Mouse (Mus musculus) limb, embryonic 10.5 days (tissue): Measurements from ENCODE around the gene Fkbp8. TPM values are rescaled to one million over a fixed set of nuclear protein-coding genes. Genes with fewer than 3 reads are reported as not detected.
"Not testable (repeated sequence)": the region's sequence is repeated elsewhere in the genome, so short reads cannot be mapped to it uniquely, and the experiment has no call there.

ENCODE experiments used
- DNase-seq: peaks from one replicate; pipeline ENCODE4 v3.0.0-alpha.2; 2017; ENCODE audit warnings: low spot score
- H3K27ac ChIP-seq: fragments of 300-500 bp; sonication (generic); 2 replicates; pipeline ENCODE4 v1.5.1; 2016; ENCODE audit warnings: mild to moderate bottlenecking
- H3K27me3 ChIP-seq: fragments of 300-500 bp; sonication (generic); 2 replicates; pipeline ENCODE4 v1.6.1; 2016; ENCODE audit warnings: low read depth, mild to moderate bottlenecking; ENCODE audit not compliant: poor library complexity, severe bottlenecking
- H3K36me3 ChIP-seq: fragments of 300-500 bp; sonication (generic); 2 replicates; pipeline ENCODE4 v1.6.1; 2016; ENCODE audit warnings: mild to moderate bottlenecking, moderate library complexity
- H3K4me1 ChIP-seq: fragments of 300-500 bp; sonication (generic); 2 replicates; pipeline ENCODE4 v1.6.1; 2016
- H3K4me3 ChIP-seq: fragments of 300-500 bp; sonication (generic); 2 replicates; pipeline ENCODE4 v1.5.1; 2016; ENCODE audit warnings: mild to moderate bottlenecking, moderate library complexity
- H3K9me3 ChIP-seq: fragments of 300-500 bp; sonication (generic); replicated peaks from 2 replicates; pipeline ENCODE4 v1.6.1; 2016; ENCODE audit warnings: mild to moderate bottlenecking
- WGBS: fragments of 180-500 bp; shearing (Covaris S2); methylation state at CpG from one replicate; pipeline ENCODE4 v1.1.7; 2016; 5-methylcytosine and 5-hydroxymethylcytosine counted together
- polyA plus RNA-seq: library from polyadenylated mRNA; unstranded; fragments of >200 nt; fragmentation: Nextera tagmentation; extraction: Ambion mirVana; gene quantifications from 2 replicates; pipeline ENCODE4 v1.2.1, GENCODE M21; 2016

The Fkbp8 gene
- polyA plus RNA-seq, 1 experiment from 2014 or later: 310 TPM

- H3K9me3 ChIP-seq: no peaks in the 10 kb centered on the region
- H3K36me3 ChIP-seq: peaks cover 40% of the 10 kb centered on the region
- H3K4me1 ChIP-seq: peaks cover 76% of the 10 kb centered on the region
- H3K27ac ChIP-seq: peak overlapping the region; percentile 97
- DNase-seq: peak; percentile 87
- 61% methylated on average over 3 of the region's 3 CpGs for WGBS
- peaks cover 34% of the 10 kb centered on the region for H3K27me3 ChIP-seq
- H3K4me3 ChIP-seq: peak overlapping the region; percentile 77
These were observed 22.7 kb upstream of the Fkbp8 start for GRCm38 (mm10) chr8:70504851-70505250.

GRCm38 (mm10) chr8:70505698-70506327, 21.7 kb upstream of the Fkbp8 start:
- no peak for DNase-seq
- no peaks in the 10 kb centered on the region for H3K9me3 ChIP-seq
- H3K36me3 ChIP-seq: peaks cover 33% of the 10 kb centered on the region
- H3K4me1 ChIP-seq: peaks cover 66% of the 10 kb centered on the region
- peak overlapping the region; percentile 97 for H3K27ac ChIP-seq
- peak overlapping the region; percentile 77 for H3K4me3 ChIP-seq
- H3K27me3 ChIP-seq: peaks cover 25% of the 10 kb centered on the region
- WGBS: 35% methylated on average over 32 of the region's 32 CpGs

GRCm38 (mm10) chr8:70506328-70507026, 21.0 kb upstream of the Fkbp8 start, which contains the start of gene Rex1bd:
Gene Rex1bd (minus strand): TSS chr8:70506752.
- DNase-seq: peak; percentile 99
- WGBS: 2% methylated on average over 40 of the region's 40 CpGs
- H3K9me3 ChIP-seq: no peaks in the 10 kb centered on the region
- peak within 1 kb of the TSS; percentile 77 for H3K4me3 ChIP-seq
- peaks cover 18% of the 10 kb centered on the region for H3K27me3 ChIP-seq
- H3K4me1 ChIP-seq: peaks cover 59% of the 10 kb centered on the region
- peaks cover 33% of the 10 kb centered on the region for H3K36me3 ChIP-seq
- peak within 1 kb of the TSS; percentile 97 for H3K27ac ChIP-seq

- Histone ChIP-seq H3K36me3 (peaks cover 37% of the 10 kb centered on the region), H3K4me3 (peak overlapping the region; percentile 77), H3K27ac (no peak overlapping the region), H3K4me1 (peaks cover 54% of the 10 kb centered on the region), H3K27me3 (peaks cover 13% of the 10 kb centered on the region), H3K9me3 (no peaks in the 10 kb centered on the region)
- DNase-seq: no peak
- 45% methylated on average over 5 of the region's 5 CpGs for WGBS
These were observed 20.5 kb upstream of the Fkbp8 start for GRCm38 (mm10) chr8:70507027-70507393.

GRCm38 (mm10) chr8:70509281-70509952, 18.1 kb upstream of the Fkbp8 start:
- Histone ChIP-seq H3K9me3 (no peaks in the 10 kb centered on the region), H3K4me1 (peaks cover 30% of the 10 kb centered on the region), H3K4me3 (peak overlapping the region; percentile 98), H3K27ac (peak overlapping the region; percentile 97), H3K36me3 (peaks cover 53% of the 10 kb centered on the region), H3K27me3 (no peaks in the 10 kb centered on the region; the same call in 1 of the 2 replicates)
- DNase-seq: no peak
- 11% methylated on average over 25 of the region's 25 CpGs for WGBS

GRCm38 (mm10) chr8:70510228-70510915, 17.2 kb upstream of the Fkbp8 start, which contains the start of gene Uba52:
Gene Uba52 (minus strand): TSS chr8:70510801.
- peaks cover 60% of the 10 kb centered on the region for H3K36me3 ChIP-seq
- DNase-seq: peak; percentile 98
- H3K4me1 ChIP-seq: peaks cover 20% of the 10 kb centered on the region
- peak within 1 kb of the TSS; percentile 97 for H3K27ac ChIP-seq
- H3K27me3 ChIP-seq: no peaks in the 10 kb centered on the region
- 2% methylated on average over 74 of the region's 74 CpGs for WGBS
- peak within 1 kb of the TSS; percentile 98 for H3K4me3 ChIP-seq
- no peaks in the 10 kb centered on the region for H3K9me3 ChIP-seq

- 90% methylated on average over 6 of the region's 6 CpGs for WGBS
- peak overlapping the region; percentile 98 for H3K4me3 ChIP-seq
- H3K27me3 ChIP-seq, H3K9me3 ChIP-seq, DNase-seq: not testable (repeated sequence)
- peaks cover 12% of the 10 kb centered on the region for H3K4me1 ChIP-seq
- peak overlapping the region; percentile 97 for H3K27ac ChIP-seq
- peaks cover 62% of the 10 kb centered on the region for H3K36me3 ChIP-seq
These were observed 16.4 kb upstream of the Fkbp8 start for GRCm38 (mm10) chr8:70511174-70511573.

GRCm38 (mm10) chr8:70511770-70512169, 15.8 kb upstream of the Fkbp8 start:
- DNase-seq: no peak
- Histone ChIP-seq H3K9me3 (no peaks in the 10 kb centered on the region), H3K4me3 (0 out of 2 replicates have a peak overlapping the region, but pooled peaks have one; percentile 98), H3K4me1 (peaks cover 11% of the 10 kb centered on the region), H3K36me3 (peaks cover 68% of the 10 kb centered on the region), H3K27ac (no peak overlapping the region), H3K27me3 (no peaks in the 10 kb centered on the region)
- WGBS: 94% methylated on average over 2 of the region's 2 CpGs

GRCm38 (mm10) chr8:70512253-70512903, 15.1 kb upstream of the Fkbp8 start:
- 93% methylated on average over 11 of the region's 11 CpGs for WGBS
- Histone ChIP-seq H3K4me1 (peaks cover 11% of the 10 kb centered on the region), H3K27me3 (no peaks in the 10 kb centered on the region), H3K9me3 (no peaks in the 10 kb centered on the region), H3K36me3 (peaks cover 64% of the 10 kb centered on the region), H3K27ac (no peak overlapping the region), H3K4me3 (no peak overlapping the region)
- no peak for DNase-seq

- H3K36me3 ChIP-seq: peaks cover 64% of the 10 kb centered on the region
- H3K4me1 ChIP-seq: peaks cover 10% of the 10 kb centered on the region
- DNase-seq: no peak
- H3K9me3 ChIP-seq: no peaks in the 10 kb centered on the region
- H3K27me3 ChIP-seq: no peaks in the 10 kb centered on the region
- H3K4me3 ChIP-seq: no peak overlapping the region
- no peak overlapping the region for H3K27ac ChIP-seq
- WGBS: 86% methylated on average over 2 of the region's 2 CpGs
These were observed 14.1 kb upstream of the Fkbp8 start for GRCm38 (mm10) chr8:70513441-70513840.

GRCm38 (mm10) chr8:70517940-70518643, 9.4 kb upstream of the Fkbp8 start:
- H3K27me3 ChIP-seq: no peaks in the 10 kb centered on the region
- H3K4me1 ChIP-seq: peaks cover 11% of the 10 kb centered on the region
- no peak overlapping the region for H3K27ac ChIP-seq
- H3K36me3 ChIP-seq: peaks cover 52% of the 10 kb centered on the region
- WGBS: 73% methylated on average over 10 of the region's 10 CpGs
- H3K9me3 ChIP-seq: no peaks in the 10 kb centered on the region
- DNase-seq: no peak
- H3K4me3 ChIP-seq: no peak overlapping the region

GRCm38 (mm10) chr8:70519043-70519442, 8.5 kb upstream of the Fkbp8 start:
- Histone ChIP-seq H3K27me3 (no peaks in the 10 kb centered on the region), H3K9me3 (no peaks in the 10 kb centered on the region), H3K27ac (no peak overlapping the region), H3K4me1 (peaks cover 11% of the 10 kb centered on the region), H3K36me3 (peaks cover 42% of the 10 kb centered on the region), H3K4me3 (no peak overlapping the region)
- no peak for DNase-seq
- 93% methylated on average over 6 of the region's 6 CpGs for WGBS
